Mouse (Mus musculus): ENCODE data around the gene Cntrob. TPM values are rescaled to one million over a fixed set of nuclear protein-coding genes. Genes with fewer than 3 reads are reported as not detected.
A peak's percentile ranks its signal among the peaks of the same experiment; 100 is the strongest.

Gene Cntrob
- total RNA-seq (2021): 10 to 100 TPM; 14.8 to 17.9 TPM

GRCm38 (mm10) chr11:69323667-69324111, at the start of gene Cntrob, which contains the start of gene Trappc1:
TSS of gene Cntrob (minus strand) at chr11:69323775.
TSS of gene Trappc1 (plus strand) at chr11:69323980.
- DNase-seq: peak; percentile 99

- DNase-seq: peak; percentile 30
Observed at GRCm38 (mm10) chr11:69372780-69373170, 49.2 kb upstream of the Cntrob start.

- no peak for DNase-seq
Observed at GRCm38 (mm10) chr11:69372056-69372779, 48.6 kb upstream of the Cntrob start.

- no peak for DNase-seq
Observed at GRCm38 (mm10) chr11:69371601-69372000, 48.0 kb upstream of the Cntrob start.

- DNase-seq: no peak
Observed at GRCm38 (mm10) chr11:69370817-69371215, 47.2 kb upstream of the Cntrob start.

- DNase-seq: no peak
Observed at GRCm38 (mm10) chr11:69369990-69370816, 46.6 kb upstream of the Cntrob start.

GRCm38 (mm10) chr11:69369215-69369989, 45.8 kb upstream of the Cntrob start, which contains the start of gene Chd3:
TSS of gene Chd3 (minus strand) at chr11:69369406.
- no peak for DNase-seq

GRCm38 (mm10) chr11:69368356-69369214, 45.0 kb upstream of the Cntrob start:
- DNase-seq: peak; percentile 53

GRCm38 (mm10) chr11:69367616-69368355, 44.2 kb upstream of the Cntrob start:
- peak; percentile 50 for DNase-seq

GRCm38 (mm10) chr11:69366855-69367615, 43.5 kb upstream of the Cntrob start:
- no peak for DNase-seq

- DNase-seq: peak; percentile 97
Observed at GRCm38 (mm10) chr11:69366157-69366854, 42.7 kb upstream of the Cntrob start.

- no peak for DNase-seq
Observed at GRCm38 (mm10) chr11:69365722-69366121, 42.1 kb upstream of the Cntrob start.

GRCm38 (mm10) chr11:69364910-69365309, 41.3 kb upstream of the Cntrob start:
- DNase-seq: peak; percentile 99

GRCm38 (mm10) chr11:69364376-69364775, 40.8 kb upstream of the Cntrob start:
- no peak for DNase-seq

GRCm38 (mm10) chr11:69362479-69362878, 38.9 kb upstream of the Cntrob start:
- DNase-seq: no peak

GRCm38 (mm10) chr11:69362021-69362420, 38.4 kb upstream of the Cntrob start:
- DNase-seq: no peak

- no peak for DNase-seq
Observed at GRCm38 (mm10) chr11:69357690-69358089, 34.1 kb upstream of the Cntrob start.

- DNase-seq: no peak
Observed at GRCm38 (mm10) chr11:69356544-69356943, 33.0 kb upstream of the Cntrob start.

GRCm38 (mm10) chr11:69346441-69346840, 22.9 kb upstream of the Cntrob start:
- no peak for DNase-seq
